Mouse (Mus musculus) small intestine, adult 2 months (tissue): Measurements from ENCODE around the gene S100a6. TPM values are rescaled to one million over a fixed set of nuclear protein-coding genes. Genes with fewer than 3 reads are reported as not detected.
A peak's percentile ranks its signal among the peaks of the same experiment; 100 is the strongest.

Experiments used
- H3K27ac ChIP-seq: fragments of 200-500 bp; 2 replicates; pipeline ENCODE4 v1.5.1; 2012; ENCODE audit warnings: low read depth, low read length, control low read depth, inconsistent platforms; ENCODE audit not compliant: insufficient read depth
- H3K27me3 ChIP-seq: fragments of 200-500 bp; 2 replicates; pipeline ENCODE4 v1.6.1; 2012; ENCODE audit warnings: mild to moderate bottlenecking, moderate library complexity, low read length, inconsistent platforms; ENCODE audit not compliant: control insufficient read depth, insufficient read depth
- H3K36me3 ChIP-seq: fragments of 200-500 bp; 2 replicates; pipeline ENCODE4 v1.6.1; 2012; ENCODE audit warnings: mild to moderate bottlenecking, low read length, control low read depth, inconsistent platforms; ENCODE audit not compliant: control insufficient read depth, insufficient read depth
- H3K4me1 ChIP-seq: fragments of 200-500 bp; 2 replicates; pipeline ENCODE4 v1.6.1; 2012; ENCODE audit warnings: low read length, inconsistent platforms, mixed read lengths; ENCODE audit not compliant: control insufficient read depth, insufficient read depth, insufficient read length
- H3K4me3 ChIP-seq: fragments of 200-500 bp; 2 replicates; pipeline ENCODE4 v1.5.1; 2012; ENCODE audit warnings: low read depth, mild to moderate bottlenecking, control low read depth, inconsistent platforms, low read length, moderate library complexity
- CTCF ChIP-seq: fragments of 200-500 bp; IDR thresholded peaks from 2 replicates; pipeline ENCODE4 v1.5.1; 2012; ENCODE audit warnings: low read depth, mild to moderate bottlenecking, control low read depth, inconsistent platforms, low read length, moderate library complexity, mixed read lengths; ENCODE audit not compliant: insufficient replicate concordance, insufficient read length; ENCODE audit errors: extremely low read depth
- POLR2A ChIP-seq: fragments of 200-500 bp; IDR thresholded peaks from 2 replicates; pipeline ENCODE4 v1.6.1; 2012; ENCODE audit warnings: low read depth, mild to moderate bottlenecking, control low read depth, inconsistent platforms, low read length, moderate library complexity
- WGBS: fragments of 180-500 bp; shearing (Covaris S2); methylation state at CpG from one replicate; pipeline ENCODE4 v1.1.7; 2018; 5-methylcytosine and 5-hydroxymethylcytosine counted together
- polyA plus RNA-seq: library from polyadenylated mRNA; depleted of rRNA; stranded (reverse); fragments of >200 nt; gene quantifications from 2 replicates; pipeline ENCODE4 v1.2.3, GENCODE M21; 2012

Gene S100a6
- polyA plus RNA-seq, 1 experiment = 234 TPM

- 4% methylated on average over 7 of the region's 7 CpGs for WGBS
- TF ChIP-seq CTCF = peak; percentile 82; the same call in 1 of the 2 replicates
- TF ChIP-seq POLR2A = no peak
- H3K4me1 ChIP-seq = peaks cover 21% of the 10 kb centered on the region
- no peaks in the 10 kb centered on the region for H3K27me3 ChIP-seq
- H3K36me3 ChIP-seq = no peaks in the 10 kb centered on the region
- H3K27ac ChIP-seq = peak overlapping the region; percentile 20; the same call in 1 of the 2 replicates
- H3K4me3 ChIP-seq = peak overlapping the region; percentile 18; the same call in 1 of the 2 replicates
Observed at GRCm38 (mm10) chr3:90615415-90615814, 2.7 kb downstream of the S100a6 start.

GRCm38 (mm10) chr3:90615911-90616310 lies 3.2 kb downstream of the S100a6 start:
- Histone ChIP-seq H3K27me3 (no peaks in the 10 kb centered on the region), H3K27ac (no peak overlapping the region), H3K4me3 (no peak overlapping the region), H3K36me3 (no peaks in the 10 kb centered on the region), H3K4me1 (peaks cover 21% of the 10 kb centered on the region)
- WGBS = 50% methylated on average over 1 of the region's 1 CpGs
- TF ChIP-seq POLR2A (no peak), CTCF (no peak)

GRCm38 (mm10) chr3:90617586-90617985 lies 4.9 kb downstream of the S100a6 start:
- no peak overlapping the region for H3K4me3 ChIP-seq
- WGBS = 31% methylated on average over 1 of the region's 1 CpGs

DNA sequence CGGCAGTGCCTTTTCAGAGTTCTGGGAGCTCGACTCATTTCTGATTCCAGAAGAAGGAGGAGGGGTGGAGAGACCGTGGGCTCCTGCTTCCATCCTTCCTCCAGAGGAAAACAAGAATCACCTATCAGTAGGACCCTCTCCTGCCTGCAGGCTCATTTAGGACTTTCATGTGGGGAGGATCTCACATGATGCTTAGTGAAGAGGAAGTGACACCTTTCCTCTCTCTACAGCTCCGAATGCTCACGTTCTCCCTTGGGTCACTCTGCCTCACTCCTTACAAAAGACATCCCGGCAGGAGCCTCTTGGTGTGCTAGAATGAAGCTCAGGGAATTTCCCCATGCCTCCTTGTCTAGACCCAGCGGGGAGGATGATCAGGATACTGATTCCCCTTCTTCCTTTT lies 8.9 kb downstream of the S100a6 start:
- Histone ChIP-seq H3K36me3 (no peaks in the 10 kb centered on the region), H3K4me1 (peaks cover 15% of the 10 kb centered on the region), H3K27ac (no peak overlapping the region), H3K27me3 (no peaks in the 10 kb centered on the region), H3K4me3 (no peak overlapping the region)
- no peak for TF ChIP-seq POLR2A
- no peak for TF ChIP-seq CTCF
- WGBS = 44% methylated on average over 7 of the region's 7 CpGs

More at GRCm38 (mm10) chr3:90617586-90617985, 4.9 kb downstream of the S100a6 start:
- no peaks in the 10 kb centered on the region for H3K27me3 ChIP-seq
- no peaks in the 10 kb centered on the region for H3K36me3 ChIP-seq
- H3K4me1 ChIP-seq = peaks cover 21% of the 10 kb centered on the region
- no peak for TF ChIP-seq CTCF
- TF ChIP-seq POLR2A = no peak
- no peak overlapping the region for H3K27ac ChIP-seq

DNA sequence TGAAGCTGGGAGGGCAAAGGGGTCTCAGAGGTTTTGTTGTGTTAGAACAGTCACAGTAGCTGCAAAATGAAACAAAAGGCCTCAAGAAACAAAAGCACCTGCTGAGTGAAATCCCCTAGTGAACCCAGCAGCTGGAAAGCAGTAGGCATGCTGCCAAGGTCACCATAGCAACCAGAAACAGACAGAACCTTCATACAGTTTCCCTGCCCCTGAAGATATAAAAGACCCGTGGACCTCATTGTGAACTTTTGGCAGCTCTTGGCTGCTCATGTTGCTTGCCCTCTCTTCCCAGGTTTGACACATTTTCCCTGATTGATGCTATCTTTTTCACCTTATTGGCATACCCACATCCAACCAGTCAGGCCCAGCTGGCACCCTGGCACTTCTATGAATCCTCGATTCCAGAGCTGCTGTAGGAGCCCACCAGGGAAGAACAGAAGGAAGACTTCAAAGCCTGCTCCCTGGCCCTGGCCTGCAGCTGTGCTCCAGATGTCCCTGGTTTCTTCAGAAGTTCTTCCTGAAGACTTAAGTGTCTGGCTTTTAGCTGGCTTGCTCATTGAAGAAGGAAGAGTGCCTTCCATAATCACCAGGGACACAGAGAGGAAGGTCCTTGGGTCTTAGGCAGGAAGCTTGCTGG lies 10.9 kb downstream of the S100a6 start:
- Histone ChIP-seq H3K27me3 (no peaks in the 10 kb centered on the region), H3K36me3 (no peaks in the 10 kb centered on the region), H3K4me1 (peaks cover 18% of the 10 kb centered on the region), H3K4me3 (no peak overlapping the region), H3K27ac (no peak overlapping the region; the same call in 1 of the 2 replicates)
- TF ChIP-seq POLR2A (no peak), CTCF (no peak)
- WGBS = 2% methylated on average over 2 of the region's 2 CpGs

GRCm38 (mm10) chr3:90625496-90625895 lies 12.8 kb downstream of the S100a6 start:
- no peak for TF ChIP-seq CTCF
- TF ChIP-seq POLR2A = no peak
- 66% methylated on average over 5 of the region's 5 CpGs for WGBS
- Histone ChIP-seq H3K4me1 (peaks cover 18% of the 10 kb centered on the region), H3K4me3 (no peak overlapping the region), H3K36me3 (no peaks in the 10 kb centered on the region), H3K27me3 (no peaks in the 10 kb centered on the region), H3K27ac (no peak overlapping the region)

DNA sequence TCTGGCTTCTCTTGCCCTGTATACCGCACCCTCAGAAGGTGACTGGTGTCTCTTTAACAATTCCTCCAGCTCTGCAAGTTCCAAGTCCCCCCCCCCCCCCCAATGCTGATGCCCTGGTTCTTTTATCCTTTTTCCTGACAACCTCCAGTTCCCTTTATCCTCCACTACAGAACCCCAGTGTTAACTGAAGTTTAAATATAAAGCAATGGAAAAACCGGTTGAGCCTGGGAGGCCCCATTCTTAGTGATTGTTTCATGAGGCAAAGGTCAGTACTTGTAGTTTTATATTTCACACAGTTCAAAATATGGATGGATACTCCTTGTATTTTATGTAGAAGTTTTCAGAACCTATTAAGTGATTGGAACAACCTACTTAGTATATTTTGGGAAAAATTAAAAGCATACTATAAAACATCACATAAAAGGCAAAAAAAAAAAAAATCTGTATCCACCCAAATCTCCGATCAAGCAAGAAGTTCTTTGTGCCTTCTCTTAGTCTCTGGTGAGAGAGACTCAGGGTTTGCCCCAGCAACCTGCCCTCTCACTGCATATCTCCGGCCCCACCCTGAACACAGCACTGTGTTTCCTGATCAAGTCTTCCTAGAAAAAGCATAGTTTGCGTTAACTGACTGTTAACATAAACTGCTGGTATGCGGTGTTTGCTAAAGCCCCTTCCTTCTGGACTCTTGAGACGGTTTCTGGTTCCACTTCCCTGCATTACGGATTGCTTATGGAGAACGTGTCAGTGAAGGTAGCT lies 13.8 kb downstream of the S100a6 start:
- Histone ChIP-seq H3K36me3 (no peaks in the 10 kb centered on the region), H3K27me3 (no peaks in the 10 kb centered on the region), H3K27ac (peak overlapping the region; percentile 47), H3K4me3 (no peak overlapping the region), H3K4me1 (peaks cover 18% of the 10 kb centered on the region)
- TF ChIP-seq CTCF (no peak), POLR2A (no peak)
- 26% methylated on average over 9 of the region's 9 CpGs for WGBS
